Mouse (Mus musculus) stomach, embryonic 14.5 days (tissue): ENCODE results near the gene Olfr1277. TPM values are rescaled to one million over a fixed set of nuclear protein-coding genes. Genes with fewer than 3 reads are reported as not detected.

Experiments
- polyA plus RNA-seq: library from polyadenylated mRNA; unstranded; fragments of >200 nt; fragmentation: Nextera tagmentation; extraction: Ambion mirVana; gene quantifications from 2 replicates; pipeline ENCODE4 v1.2.1, GENCODE M21; 2014

The Olfr1277 gene
- polyA plus RNA-seq, 1 experiment from 2014 or later: not detected

Other genes with a start within 250 kb of the Olfr1277 start
- gene Gm13941, start 168.1 kb downstream of the Olfr1277 start, polyA plus RNA-seq: not detected in 2 replicates
- not detected in 2 replicates for gene Gm15130, start 121.2 kb downstream of the Olfr1277 start, polyA plus RNA-seq
- gene 4930430A15Rik, start 44.5 kb downstream of the Olfr1277 start, polyA plus RNA-seq: not detected in 2 replicates
- not detected in 2 replicates for gene Olfr1275, start 38.8 kb downstream of the Olfr1277 start, polyA plus RNA-seq
- gene Olfr1276, start 19.6 kb downstream of the Olfr1277 start, polyA plus RNA-seq: not detected in 2 replicates
- not detected in 2 replicates for gene Olfr1278, start 16.0 kb upstream of the Olfr1277 start, polyA plus RNA-seq
- not detected in 2 replicates for gene Olfr1279, start 26.5 kb upstream of the Olfr1277 start, polyA plus RNA-seq
- not detected in 2 replicates for gene Olfr1280, start 39.9 kb upstream of the Olfr1277 start, polyA plus RNA-seq
- gene Olfr1281, start 52.4 kb upstream of the Olfr1277 start, polyA plus RNA-seq: not detected in 2 replicates
- gene Olfr1282, start 62.0 kb upstream of the Olfr1277 start, polyA plus RNA-seq: not detected in 2 replicates
- not detected in 2 replicates for gene Olfr1283, start 92.7 kb upstream of the Olfr1277 start, polyA plus RNA-seq
- gene Olfr1284, start 101.4 kb upstream of the Olfr1277 start, polyA plus RNA-seq: not detected in 2 replicates
- gene Olfr1286, start 149.0 kb upstream of the Olfr1277 start, polyA plus RNA-seq: not detected in 2 replicates
- gene Olfr1287, start 175.0 kb upstream of the Olfr1277 start, polyA plus RNA-seq: not detected in 2 replicates
- not detected in 2 replicates for gene Olfr1288, start 200.0 kb upstream of the Olfr1277 start, polyA plus RNA-seq
- gene Olfr1289, start 206.7 kb upstream of the Olfr1277 start, polyA plus RNA-seq: not detected in 2 replicates
- not detected in 2 replicates for gene Olfr1290, start 219.7 kb upstream of the Olfr1277 start, polyA plus RNA-seq
- gene Olfr1291-ps1, start 223.1 kb upstream of the Olfr1277 start, polyA plus RNA-seq: not detected in 2 replicates